Mouse (Mus musculus) lung, adult 2 months (tissue): Measurements from ENCODE around the gene Cnot8.

Source experiments
- CTCF ChIP-seq: fragments of 200-500 bp; IDR thresholded peaks from 2 replicates; pipeline ENCODE4 v1.5.1; 2011; ENCODE audit warnings: mild to moderate bottlenecking, low read length, control low read depth; ENCODE audit not compliant: insufficient read depth
- POLR2A ChIP-seq: fragments of 200-500 bp; IDR thresholded peaks from 2 replicates; pipeline ENCODE4 v1.6.1; 2011; ENCODE audit warnings: low read depth, mild to moderate bottlenecking, control low read depth, low read length, borderline replicate concordance; ENCODE audit errors: extremely low read depth

- TF ChIP-seq CTCF (no peak), POLR2A (no peak)
These were observed 39.9 kb downstream of the Cnot8 start for GRCm38 (mm10) chr11:58143704-58144426.
